Mouse (Mus musculus): Measurements from ENCODE around the gene Zfp109. TPM values are rescaled to one million over a fixed set of nuclear protein-coding genes. Genes with fewer than 3 reads are reported as not detected.
"Not testable (repeated sequence)": the region's sequence is repeated elsewhere in the genome, so short reads cannot be mapped to it uniquely, and the experiment has no call there.

Zfp109 gene
- 1 to 10 TPM; 6.1 to 6.3 TPM for total RNA-seq (2021)

GRCm38 (mm10) chr7:24237040-24237791 is at the start of gene Zfp109:
TSS of gene Zfp109 (minus strand) at chr7:24237560.
- intact Hi-C loops (cut with DNase I) = no loop called here

DNA sequence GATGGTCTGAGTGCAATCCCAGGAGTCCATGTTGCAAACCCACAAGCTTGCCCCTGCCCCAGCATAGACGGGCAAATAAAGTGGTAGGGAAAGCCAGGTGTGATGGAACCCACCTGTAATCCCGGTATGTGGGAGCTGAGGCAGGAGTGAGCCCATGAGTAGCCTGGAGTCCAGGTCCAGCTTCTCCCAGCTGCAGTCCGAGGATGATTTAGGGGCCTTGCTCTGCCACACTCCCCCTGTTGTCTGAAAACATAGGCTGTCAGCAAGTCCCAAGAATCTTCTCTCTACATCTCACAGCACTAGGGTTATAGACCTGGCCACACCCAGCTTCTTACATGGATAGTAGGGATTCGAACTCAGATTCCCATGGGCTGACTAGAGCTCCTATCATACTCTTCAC is 49.6 kb upstream of the Zfp109 start:
- DNase-seq = no peak
- intact Hi-C loops (cut with DNase I) = loop anchor here (10.0 kb wide), 1 partner anchor 322 kb away; no protein-coding TSS in a partner anchor

More at GRCm38 (mm10) chr7:24237040-24237791, at the start of gene Zfp109:
- peak; percentile 50 for DNase-seq

DNA sequence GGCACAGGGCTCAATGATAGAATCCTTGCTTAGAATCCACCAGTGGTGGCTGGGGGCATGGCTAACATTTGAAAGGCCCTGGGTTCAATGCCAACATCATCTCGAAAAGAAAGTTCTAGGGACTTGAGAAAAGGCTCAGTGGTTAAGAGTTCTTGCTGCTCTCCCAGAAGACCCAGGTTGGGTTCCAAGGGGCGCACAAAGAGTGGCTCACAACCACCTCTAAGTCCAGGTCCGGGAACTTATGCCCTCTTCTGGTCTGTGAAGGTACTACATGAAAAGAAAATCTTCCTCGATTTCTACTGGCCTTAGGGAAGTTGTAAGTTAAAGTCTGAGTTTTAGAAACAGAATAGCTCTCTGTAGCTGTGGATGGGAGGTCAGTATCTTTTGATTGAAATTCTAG is 48.7 kb upstream of the Zfp109 start:
- no peak for DNase-seq
- intact Hi-C loops (cut with DNase I) = loop anchor here (10.0 kb wide), 1 partner anchor 321 kb away; no protein-coding TSS in a partner anchor

DNA sequence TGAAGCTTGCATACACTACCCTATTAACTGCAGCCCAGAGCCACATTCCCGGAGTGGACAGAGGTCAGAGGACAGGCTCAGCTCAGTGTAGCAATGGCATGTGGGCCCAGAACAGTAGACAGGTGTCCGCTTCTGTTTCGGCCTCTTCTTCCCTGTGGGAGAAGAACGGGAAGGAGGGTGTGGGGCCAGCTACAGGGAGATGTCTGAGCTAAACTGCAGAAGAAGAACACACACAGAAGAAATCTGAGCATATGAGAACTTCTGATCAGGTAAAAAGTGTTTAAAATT is 43.4 kb upstream of the Zfp109 start:
- no peak for DNase-seq
- intact Hi-C loops (cut with DNase I) = loop anchor here (10.0 kb wide), 1 partner anchor 316 kb away; no protein-coding TSS in a partner anchor

DNA sequence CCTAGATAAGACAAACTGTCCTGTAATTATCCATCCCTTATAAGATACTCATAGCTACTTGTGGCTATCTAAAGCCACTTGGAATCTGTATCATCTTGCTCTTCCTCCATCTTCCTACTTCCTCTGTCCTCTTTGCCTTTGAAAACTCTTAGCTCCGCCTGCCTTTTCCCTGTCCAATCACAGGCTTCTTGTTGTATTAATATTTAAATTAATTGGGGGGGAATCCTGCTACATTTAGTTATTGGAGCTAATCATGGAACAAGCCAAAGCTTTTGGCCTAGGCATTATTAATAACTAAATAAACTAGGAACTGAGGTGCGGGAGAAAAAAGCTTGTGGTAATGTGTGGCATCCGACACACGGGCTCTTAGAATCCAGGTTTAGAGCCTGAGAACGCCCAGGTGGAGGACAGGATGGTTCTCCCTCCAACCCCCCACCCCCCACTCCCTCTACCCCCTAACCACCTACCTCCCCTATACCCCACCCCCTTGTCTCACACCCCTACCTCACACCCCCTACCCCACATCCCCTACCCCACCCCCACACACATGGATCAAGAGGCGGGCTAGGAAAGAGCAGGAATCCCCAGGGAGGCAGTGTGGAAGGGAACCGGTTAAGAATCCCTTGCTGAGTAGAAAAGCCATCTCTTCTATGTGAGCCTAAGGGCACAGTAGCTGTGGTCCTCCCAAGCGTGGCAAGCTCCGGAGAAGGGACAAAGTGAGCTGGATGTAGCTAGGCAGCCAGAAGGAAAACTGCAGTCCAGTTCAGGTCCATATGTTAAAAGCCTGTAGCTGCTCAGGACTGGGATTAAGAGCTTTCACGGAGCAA is 42.9 kb upstream of the Zfp109 start:
- intact Hi-C loops (cut with DNase I) = loop anchor here (10.0 kb wide), 1 partner anchor 315 kb away; no protein-coding TSS in a partner anchor
- DNase-seq = no peak

DNA sequence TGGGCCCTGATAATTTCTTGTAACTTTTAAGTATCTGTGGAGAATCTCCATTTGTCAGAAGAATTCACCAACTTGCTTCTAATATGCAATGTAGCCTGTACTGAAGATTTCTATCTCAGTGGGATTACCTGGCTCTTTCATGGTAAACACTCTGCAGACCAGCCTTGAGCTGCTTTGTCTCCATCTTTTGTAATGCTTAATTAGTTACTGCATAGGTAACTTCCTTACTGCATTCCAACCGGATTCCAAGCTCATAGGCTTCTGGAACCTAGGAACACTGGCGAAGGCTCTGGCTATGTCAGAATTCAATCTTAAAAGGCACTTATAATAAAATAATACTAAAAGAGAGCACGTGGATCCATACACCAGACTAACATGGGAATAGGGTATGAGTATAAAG is 41.4 kb upstream of the Zfp109 start:
- intact Hi-C loops (cut with DNase I); DNase-seq: not testable (repeated sequence)

GRCm38 (mm10) chr7:24274456-24274855 is 37.1 kb upstream of the Zfp109 start:
- no peak for DNase-seq
- intact Hi-C loops (cut with DNase I) = no loop called here

DNA sequence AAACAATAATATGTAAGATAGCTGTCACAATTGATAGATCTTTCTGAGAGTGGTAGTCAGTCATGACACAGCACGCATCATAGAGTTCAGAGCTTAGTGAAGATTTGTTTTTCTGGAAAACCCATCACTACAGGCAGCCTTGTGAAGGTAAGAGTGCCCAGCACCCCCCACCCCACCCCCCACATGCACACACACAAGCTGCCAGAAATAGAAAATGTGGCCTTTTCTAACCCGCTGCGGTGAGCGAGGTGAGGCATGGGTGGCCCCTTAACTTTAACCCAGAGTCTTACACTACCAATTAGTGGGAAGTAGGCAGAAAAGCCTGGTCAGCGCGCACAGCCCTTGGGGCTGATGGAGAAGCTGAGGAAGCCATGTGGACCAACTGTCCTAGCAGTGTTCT is 33.8 kb upstream of the Zfp109 start:
- no peak for DNase-seq
- intact Hi-C loops (cut with DNase I) = no loop called here

- intact Hi-C loops (cut with DNase I) = no loop called here
- DNase-seq = peak; percentile 80
These were observed 32.9 kb upstream of the Zfp109 start, which contains the start of gene Zfp93 for GRCm38 (mm10) chr7:24270288-24270672. TSS of gene Zfp93 (plus strand) at chr7:24270420.

DNA sequence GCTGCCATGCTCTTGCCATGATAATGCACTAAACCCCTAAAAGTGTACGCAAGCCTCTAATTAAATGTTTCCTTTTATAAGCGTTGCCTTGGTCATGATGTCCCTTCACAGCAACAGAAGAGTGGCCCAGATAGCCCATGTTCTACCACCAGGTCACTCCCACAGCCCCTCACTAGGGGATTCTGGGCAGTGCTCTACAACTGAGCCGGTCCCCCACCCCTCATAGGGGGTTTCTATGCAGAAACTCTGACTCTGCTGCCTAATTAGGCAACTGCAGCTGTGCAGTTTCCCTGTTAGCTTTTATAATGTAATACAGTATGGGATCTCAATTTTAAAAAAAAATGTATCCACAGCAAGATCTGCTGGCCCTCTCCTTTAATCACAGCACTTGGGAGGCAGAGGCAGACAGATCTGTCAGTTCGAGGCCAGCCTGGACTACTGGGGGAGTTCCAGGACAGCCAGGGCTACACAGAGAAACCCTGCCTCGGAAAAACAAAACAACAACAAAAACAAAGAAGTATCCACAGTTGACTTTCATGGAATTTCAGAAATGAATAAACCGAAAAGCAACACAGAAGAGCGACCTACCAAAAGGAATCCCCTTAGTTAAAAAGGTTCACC is 32.4 kb upstream of the Zfp109 start:
- no peak for DNase-seq
- intact Hi-C loops (cut with DNase I) = no loop called here

DNA sequence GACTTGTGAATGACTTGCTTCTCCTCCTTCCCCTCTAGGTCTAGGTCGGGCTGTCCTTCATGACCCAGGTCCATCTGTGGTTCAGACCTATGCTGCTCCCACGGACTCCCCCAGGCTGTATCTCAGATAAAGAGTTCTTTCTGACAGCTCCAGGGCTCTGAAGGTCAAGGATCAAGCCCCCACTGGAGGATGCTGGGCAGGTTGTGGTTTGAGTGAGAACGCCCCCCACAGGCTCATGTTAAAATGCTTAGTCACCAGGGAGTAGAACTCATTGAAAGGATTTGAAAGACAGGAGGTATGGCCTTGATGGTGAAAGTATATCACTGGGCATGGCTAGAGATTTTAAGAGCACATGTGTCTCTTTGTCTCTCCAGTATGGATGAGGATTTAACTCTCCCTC is 31.9 kb upstream of the Zfp109 start:
- DNase-seq = no peak
- intact Hi-C loops (cut with DNase I) = no loop called here

GRCm38 (mm10) chr7:24268176-24269155 is 31.1 kb upstream of the Zfp109 start:
- intact Hi-C loops (cut with DNase I) = no loop called here
- no peak for DNase-seq

DNA sequence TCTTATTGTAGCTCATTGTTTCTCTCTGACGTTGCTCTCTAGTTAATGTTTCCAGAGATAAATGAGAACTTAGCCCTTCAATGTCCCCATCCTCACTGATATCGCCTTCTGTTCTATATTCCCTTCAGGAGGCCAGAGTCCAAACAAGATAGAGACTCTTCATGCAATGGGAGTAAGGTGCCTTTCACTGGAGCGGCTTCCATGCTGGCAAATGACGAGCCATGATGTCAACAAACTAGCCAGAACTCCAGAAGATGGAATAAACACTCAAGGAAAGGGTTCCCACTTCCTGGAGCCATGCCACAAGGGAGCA is 22.6 kb upstream of the Zfp109 start:
- intact Hi-C loops (cut with DNase I) = no loop called here

DNA sequence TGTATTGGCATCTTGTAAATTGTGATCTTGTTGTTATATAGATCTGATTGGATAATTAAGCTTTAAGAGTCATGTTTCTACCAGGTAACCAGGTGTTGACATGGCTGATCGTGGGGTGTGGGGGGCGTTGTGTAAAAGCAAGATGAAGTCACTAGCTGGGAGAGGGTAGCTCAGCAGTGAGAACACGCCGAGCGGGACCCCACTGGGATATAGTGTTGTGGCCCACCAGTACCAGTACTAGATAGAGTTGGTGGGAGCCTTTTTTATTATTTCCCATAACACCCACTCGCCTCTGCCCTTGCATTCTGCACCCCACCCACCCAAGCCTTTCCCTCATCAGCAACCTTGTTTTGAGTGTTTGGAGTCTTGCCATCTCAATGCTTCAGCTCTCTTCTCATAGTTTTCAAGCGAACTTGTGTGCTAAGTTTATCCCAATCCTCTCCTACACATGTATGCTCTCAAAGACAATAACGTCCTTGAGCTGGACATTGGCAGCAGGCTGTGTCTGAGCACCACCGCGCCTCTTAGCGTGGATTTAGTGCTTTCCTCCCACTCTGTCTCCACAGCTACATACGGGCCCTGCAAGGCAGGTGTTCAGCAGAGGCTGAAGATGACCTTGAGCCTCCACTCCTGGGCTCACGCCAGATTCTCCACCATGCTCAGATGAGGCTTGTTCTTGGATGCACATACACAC is 22.1 kb upstream of the Zfp109 start:
- intact Hi-C loops (cut with DNase I) = no loop called here
- no peak for DNase-seq

More for the DNA sequence above, 22.6 kb upstream of the Zfp109 start:
- DNase-seq = no peak

DNA sequence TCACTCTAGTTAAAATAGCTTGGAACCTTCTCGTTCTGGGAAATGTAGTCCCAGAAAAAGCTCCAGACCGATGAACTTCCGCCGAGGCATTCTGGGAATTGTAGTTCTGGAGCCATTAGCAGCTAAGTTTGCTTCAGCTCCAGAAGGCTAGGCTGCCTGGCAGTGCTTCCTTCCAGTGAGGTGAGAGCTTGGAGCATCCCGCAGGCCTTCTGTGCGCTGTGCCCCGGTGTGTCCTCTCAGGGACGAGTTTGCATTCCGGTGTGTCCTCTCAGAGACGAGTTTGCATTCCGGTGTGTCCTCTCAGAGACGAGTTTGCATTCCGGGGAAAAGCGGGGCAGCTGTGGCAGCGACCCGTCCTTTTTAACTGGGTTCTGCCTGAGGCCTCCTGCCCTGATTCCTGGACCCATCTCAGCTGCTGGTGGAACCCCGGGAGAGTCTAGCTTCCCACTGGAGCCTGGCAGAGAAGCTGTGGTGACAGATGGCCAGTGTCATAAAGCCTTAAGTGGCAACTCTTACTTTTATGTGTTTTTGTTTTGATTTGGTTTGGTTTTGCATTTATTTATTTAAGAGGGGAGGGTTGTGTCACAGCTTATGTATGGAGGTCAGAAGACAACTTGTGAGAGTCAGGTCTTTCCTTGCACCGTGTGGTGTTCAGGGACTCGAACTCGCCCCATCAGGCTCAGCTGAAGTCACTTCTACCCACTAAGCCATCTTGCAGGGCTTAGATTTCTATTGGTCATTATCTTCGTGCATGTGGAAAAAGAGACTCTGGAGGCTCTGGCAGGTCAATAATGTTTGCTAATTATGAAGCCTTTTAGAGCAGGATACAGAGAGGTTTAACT is 17.5 kb upstream of the Zfp109 start, which contains the start of gene Zfp108:
Gene Zfp108 (plus strand): TSS at position 162 of the 842 bp plus-strand sequence.
- DNase-seq = peak; percentile 78
- intact Hi-C loops (cut with DNase I) = no loop called here

- intact Hi-C loops (cut with DNase I) = no loop called here
- DNase-seq = no peak
These were observed 16.6 kb upstream of the Zfp109 start for GRCm38 (mm10) chr7:24253779-24254615.

DNA sequence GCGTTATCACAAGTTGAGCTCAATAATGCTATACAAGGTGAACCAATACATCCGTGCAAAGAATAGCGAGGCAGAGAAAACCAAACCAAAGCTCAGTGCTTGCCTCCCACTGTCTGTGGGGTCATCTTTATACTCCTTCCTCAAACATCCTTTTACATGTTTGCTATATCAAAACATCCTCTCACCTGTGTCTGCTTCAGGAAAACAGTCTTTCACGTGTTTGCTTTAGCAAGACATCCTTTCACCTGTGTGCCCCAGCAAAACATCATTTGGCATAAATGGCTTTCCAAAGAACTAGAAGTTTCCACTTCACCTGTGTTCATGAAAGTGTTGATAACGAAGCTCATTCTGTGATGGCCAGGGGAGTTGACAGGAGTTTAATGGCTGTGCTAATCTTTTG is 26.0 kb downstream of the Zfp109 start, which contains the start of gene Zfp111:
Gene Zfp111 (minus strand): TSS at position 101 of the 400 bp plus-strand sequence.
- intact Hi-C loops (cut with DNase I) = no loop called here

DNA sequence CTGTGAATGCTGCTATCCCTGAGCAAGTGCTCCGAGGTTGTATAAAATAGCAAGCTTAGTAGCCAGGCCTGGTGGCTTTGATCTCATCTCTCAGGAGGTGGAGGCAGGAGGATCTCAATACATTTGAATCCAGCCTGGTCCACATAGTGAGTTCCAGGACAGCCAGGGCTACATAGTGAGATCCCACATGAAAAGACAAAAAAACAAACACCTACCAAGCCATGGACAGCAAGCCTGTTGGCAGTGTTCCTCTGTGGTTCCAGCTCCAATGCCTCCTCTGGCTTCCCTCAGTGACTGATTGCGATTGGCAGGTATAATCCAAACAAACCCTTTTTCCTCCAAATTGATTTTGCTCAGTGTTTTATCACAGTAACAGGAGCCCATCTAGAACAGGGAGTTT is 27.1 kb downstream of the Zfp109 start:
- no peak for DNase-seq
- intact Hi-C loops (cut with DNase I) = no loop called here

More for the DNA sequence above, 26.0 kb downstream of the Zfp109 start, which contains the start of gene Zfp111:
- no peak for DNase-seq

Data from left cerebral cortex, postnatal 4 days (tissue).